Mouse (Mus musculus) liver, adult 2 months (tissue): ENCODE data around the gene Slc41a3.

Experiments used
- CTCF ChIP-seq: fragments of 200-500 bp; IDR thresholded peaks from 2 replicates; pipeline ENCODE4 v1.5.1; 2011; ENCODE audit warnings: low read depth, low read length, control low read depth
- POLR2A ChIP-seq: fragments of 200-500 bp; IDR thresholded peaks from 2 replicates; pipeline ENCODE4 v1.6.1; 2011; ENCODE audit warnings: low read length, control low read depth; ENCODE audit not compliant: insufficient read depth; ENCODE audit errors: extremely low read depth

GRCm38 (mm10) chr6:90618274-90618673 lies 13.7 kb downstream of the Slc41a3 start:
- TF ChIP-seq CTCF: no peak
- no peak for TF ChIP-seq POLR2A
